Mouse (Mus musculus): ENCODE data around the gene Gins1. TPM values are rescaled to one million over a fixed set of nuclear protein-coding genes. Genes with fewer than 3 reads are reported as not detected.

The Gins1 gene
- total RNA-seq, 1 experiment from 2014 or later, result 13.0 TPM

Other genes with a start within 250 kb of the Gins1 start
- 69.1 to 92.7 TPM (median 70.9 TPM) in 3 replicates for gene Acss1, start 236.9 kb upstream of the Gins1 start, total RNA-seq (2017)
- not detected in 3 replicates for gene Vsx1, start 216.0 kb upstream of the Gins1 start, total RNA-seq (2017)
- gene Entpd6, start 156.4 kb upstream of the Gins1 start, total RNA-seq (2017), result 9.7 to 23.4 TPM (median 20.9 TPM) in 3 replicates
- gene Pygb, start 118.7 kb upstream of the Gins1 start, total RNA-seq (2017), result 25.0 to 54.2 TPM (median 37.5 TPM) in 3 replicates
- gene Abhd12, start 659 bp upstream of the Gins1 start, total RNA-seq (2017), result 237 to 505 TPM (median 368 TPM) in 3 replicates
- gene Ninl, start 134.0 kb downstream of the Gins1 start, total RNA-seq (2017), result 0.39 TPM in 1 of 3 replicates, not detected in the others
- gene Nanp, start 134.0 kb downstream of the Gins1 start, total RNA-seq (2017), result 8.2 to 14.5 TPM (median 12.2 TPM) in 3 replicates
- 0.67 to 0.75 TPM in 2 of 3 replicates, not detected in the other for gene Gm14151, start 186.9 kb downstream of the Gins1 start, total RNA-seq (2017)
- gene Gm14147, start 192.8 kb downstream of the Gins1 start, total RNA-seq (2017), result not detected in 3 replicates

Data from monocyte, adult 5-6 weeks (primary cell).